Mouse (Mus musculus): ENCODE results near the gene Hist1h2an.
"Not testable (repeated sequence)": the region's sequence is repeated elsewhere in the genome, so short reads cannot be mapped to it uniquely, and the experiment has no call there.

The Hist1h2an gene

GRCm38 (mm10) chr13:21786899-21787629 is at the start of gene Hist1h2an, which contains the start of gene Hist1h2bp:
Gene Hist1h2an (minus strand): TSS chr13:21787218.
Gene Hist1h2bp (plus strand): TSS chr13:21787461.
- DNase-seq = peak; percentile 99

- not testable (repeated sequence) for DNase-seq
These were observed 46.4 kb upstream of the Hist1h2an start, which contains the start of the genes Hist1h2ap and Hist1h2br for GRCm38 (mm10) chr13:21833461-21833860. Gene Hist1h2ap (minus strand): TSS chr13:21833507. Gene Hist1h2br (plus strand): TSS chr13:21833743.

GRCm38 (mm10) chr13:21831418-21832394 is 44.7 kb upstream of the Hist1h2an start, which contains the start of gene Hist1h4n:
Gene Hist1h4n (minus strand): TSS chr13:21832196.
- peak; percentile 96 for DNase-seq

- DNase-seq = peak; percentile 63
These were observed 43.3 kb upstream of the Hist1h2an start for GRCm38 (mm10) chr13:21830344-21830743.

- DNase-seq = no peak
These were observed 41.5 kb upstream of the Hist1h2an start for GRCm38 (mm10) chr13:21828511-21828910.

GRCm38 (mm10) chr13:21820082-21820890 is 33.3 kb upstream of the Hist1h2an start:
- DNase-seq = not testable (repeated sequence)

GRCm38 (mm10) chr13:21812092-21812491 is 25.1 kb upstream of the Hist1h2an start:
- peak; percentile 84 for DNase-seq

- DNase-seq = peak; percentile 97
These were observed 24.5 kb upstream of the Hist1h2an start, which contains the start of gene Hist1h4m for GRCm38 (mm10) chr13:21811539-21811938. Gene Hist1h4m (plus strand): TSS chr13:21811746.

- DNase-seq = not testable (repeated sequence)
These were observed 24.1 kb upstream of the Hist1h2an start for GRCm38 (mm10) chr13:21811074-21811473.

GRCm38 (mm10) chr13:21810073-21810472 is 23.1 kb upstream of the Hist1h2an start, which contains the start of the genes Hist1h2bq and Hist1h2ao:
Gene Hist1h2bq (minus strand): TSS chr13:21810197.
Gene Hist1h2ao (plus strand): TSS chr13:21810465.
- not testable (repeated sequence) for DNase-seq

GRCm38 (mm10) chr13:21803058-21803457 is 16.0 kb upstream of the Hist1h2an start:
- DNase-seq = not testable (repeated sequence)

GRCm38 (mm10) chr13:21797163-21797562 is 10.1 kb upstream of the Hist1h2an start:
- DNase-seq = not testable (repeated sequence)

- peak; percentile 17 for DNase-seq
These were observed 8.6 kb upstream of the Hist1h2an start for GRCm38 (mm10) chr13:21795584-21795983.

GRCm38 (mm10) chr13:21790601-21791283 is 3.7 kb upstream of the Hist1h2an start:
- peak; percentile 75 for DNase-seq

- no peak for DNase-seq
These were observed 2.9 kb upstream of the Hist1h2an start for GRCm38 (mm10) chr13:21789925-21790324.

- no peak for DNase-seq
These were observed 959 bp upstream of the Hist1h2an start for GRCm38 (mm10) chr13:21787760-21788593.

GRCm38 (mm10) chr13:21786189-21786898 is 674 bp downstream of the Hist1h2an start:
- peak; percentile 30 for DNase-seq

- peak; percentile 36 for DNase-seq
These were observed 2.7 kb downstream of the Hist1h2an start for GRCm38 (mm10) chr13:21784311-21784710.

- peak; percentile 79 for DNase-seq
These were observed 3.3 kb downstream of the Hist1h2an start for GRCm38 (mm10) chr13:21783734-21784161.

GRCm38 (mm10) chr13:21783255-21783617 is 3.8 kb downstream of the Hist1h2an start, which contains the start of gene Hist1h3i:
Gene Hist1h3i (minus strand): TSS chr13:21783370.
- peak; percentile 98 for DNase-seq

All from heart, adult 11 months (tissue).